Mouse (Mus musculus) G1E (cell line): ENCODE data around the gene Tshr.

Source experiments
- CTCF ChIP-seq: IDR thresholded peaks from 2 replicates; pipeline ENCODE4 v1.5.1; 2012; ENCODE audit warnings: low read depth, low read length, inconsistent platforms, mixed read lengths
- GATA1 ChIP-seq: IDR thresholded peaks from 2 replicates; pipeline ENCODE4 v1.6.1; 2012; ENCODE audit warnings: borderline replicate concordance, low read length, inconsistent platforms, mixed read lengths
- GATA2 ChIP-seq: IDR thresholded peaks from 2 replicates; pipeline ENCODE4 v1.6.1; 2012; ENCODE audit warnings: low read depth, low read length, inconsistent platforms, borderline replicate concordance
- POLR2AphosphoS5 ChIP-seq: IDR thresholded peaks from 2 replicates; pipeline ENCODE4 v1.6.1; 2012; ENCODE audit warnings: low read depth, low read length, inconsistent platforms; ENCODE audit not compliant: insufficient replicate concordance
- TAL1 ChIP-seq: conservative IDR thresholded peaks from 2 replicates; pipeline ENCODE4 v1.6.1; 2012; ENCODE audit warnings: low read depth, low read length, inconsistent platforms, mixed read lengths

- no peak for TF ChIP-seq CTCF
- TF ChIP-seq TAL1 = no peak
- TF ChIP-seq POLR2AphosphoS5 = no peak
- no peak for TF ChIP-seq GATA2
- TF ChIP-seq GATA1 = no peak
Measured at GRCm38 (mm10) chr12:91384281-91385017, at the start of gene Tshr, which contains the start of gene Cep128.
